Mouse (Mus musculus) neural tube, embryonic 14.5 days (tissue): ENCODE results near the gene Nfkbie. TPM values are rescaled to one million over a fixed set of nuclear protein-coding genes. Genes with fewer than 3 reads are reported as not detected.

ENCODE experiments used
- ATAC-seq: fragments of 200-750 bp; cut with Nextera tagmentation; 2 replicates; pipeline ENCODE4 v1.8.0; 2017; ENCODE audit warnings: low read depth, mild to moderate bottlenecking, moderate TSS enrichment, moderate library complexity
- H3K27ac ChIP-seq: fragments of 300-500 bp; sonication (generic); 2 replicates; pipeline ENCODE4 v1.5.1; 2014; ENCODE audit warnings: low read depth, mild to moderate bottlenecking, control low read depth, low read length, moderate library complexity, mixed read lengths
- H3K27me3 ChIP-seq: fragments of 300-500 bp; sonication (generic); 2 replicates; pipeline ENCODE4 v1.6.1; 2014; ENCODE audit warnings: low read length; ENCODE audit not compliant: control insufficient read depth, insufficient read depth
- H3K36me3 ChIP-seq: fragments of 300-500 bp; sonication (generic); 2 replicates; pipeline ENCODE4 v1.6.1; 2014; ENCODE audit warnings: low read length, mixed read lengths; ENCODE audit not compliant: control insufficient read depth, insufficient read depth
- H3K4me1 ChIP-seq: fragments of 300-500 bp; sonication (generic); 2 replicates; pipeline ENCODE4 v1.6.1; 2014; ENCODE audit warnings: low read length; ENCODE audit not compliant: control insufficient read depth, insufficient read depth
- H3K4me2 ChIP-seq: fragments of 300-500 bp; sonication (generic); 2 replicates; pipeline ENCODE4 v1.6.1; 2014; ENCODE audit warnings: mild to moderate bottlenecking, low read depth, low read length, control low read depth
- H3K4me3 ChIP-seq: fragments of 300-500 bp; sonication (generic); 2 replicates; pipeline ENCODE4 v1.5.1; 2014; ENCODE audit warnings: low read depth, low read length, control low read depth, mixed read lengths
- H3K9ac ChIP-seq: fragments of 300-500 bp; sonication (generic); replicated peaks from 2 replicates; pipeline ENCODE4 v1.6.1; 2014; ENCODE audit warnings: low read depth, mild to moderate bottlenecking, control low read depth, low read length, mixed read lengths
- H3K9me3 ChIP-seq: fragments of 300-500 bp; sonication (generic); 2 replicates; pipeline ENCODE4 v1.6.1; 2016; ENCODE audit warnings: low read length; ENCODE audit not compliant: control insufficient read depth
- WGBS: fragments of 180-500 bp; shearing (Covaris S2); extraction: QIAGEN DNeasy Blood & Tissue Kit; methylation state at CpG from one replicate; pipeline ENCODE4 v1.1.7; 2014; 5-methylcytosine and 5-hydroxymethylcytosine counted together
- polyA plus RNA-seq: library from polyadenylated mRNA; unstranded; fragments of >200 nt; fragmentation: Nextera tagmentation; extraction: Ambion mirVana; gene quantifications from 2 replicates; pipeline ENCODE4 v1.2.1, GENCODE M21; 2014

Gene Nfkbie
- polyA plus RNA-seq, 1 experiment from 2014 or later, result 4.2 TPM

DNA sequence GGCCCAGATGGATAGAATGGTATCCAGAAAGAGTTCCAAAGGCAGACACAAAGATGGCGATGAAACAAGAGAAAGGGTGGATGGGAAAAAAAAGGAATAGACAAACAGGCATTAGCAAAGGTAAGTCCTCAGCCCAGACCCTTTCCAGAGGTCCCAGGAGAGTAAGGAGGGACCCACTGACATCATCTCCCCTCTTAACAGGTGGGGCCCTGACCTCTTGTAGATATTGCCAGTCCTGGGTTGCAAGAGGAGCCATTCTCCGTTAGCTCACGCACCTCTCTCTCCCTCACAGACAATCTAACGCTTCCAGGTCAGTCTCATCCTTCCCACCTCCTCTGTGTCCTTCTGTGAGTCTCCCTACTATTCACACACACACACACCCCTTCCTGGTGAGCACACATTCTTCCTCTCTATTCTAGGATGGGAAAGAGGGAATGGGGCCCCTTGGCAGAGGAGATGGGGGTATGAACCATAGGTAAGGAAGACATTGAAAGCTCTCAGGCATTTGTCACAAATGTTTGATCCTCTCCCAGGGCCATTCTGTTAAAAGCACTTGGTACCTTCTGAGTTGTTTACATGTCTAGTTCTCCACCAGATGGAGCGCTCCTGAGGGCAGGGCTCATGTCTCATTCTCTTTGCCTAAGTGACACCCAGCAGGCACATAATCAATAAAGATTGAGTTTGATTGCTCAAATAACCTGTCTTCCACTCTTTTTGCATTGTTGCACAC, 7.9 kb upstream of the Nfkbie start:
- Histone ChIP-seq H3K9ac (no peak overlapping the region), H3K27me3 (peaks cover 19% of the 10 kb centered on the region)

DNA sequence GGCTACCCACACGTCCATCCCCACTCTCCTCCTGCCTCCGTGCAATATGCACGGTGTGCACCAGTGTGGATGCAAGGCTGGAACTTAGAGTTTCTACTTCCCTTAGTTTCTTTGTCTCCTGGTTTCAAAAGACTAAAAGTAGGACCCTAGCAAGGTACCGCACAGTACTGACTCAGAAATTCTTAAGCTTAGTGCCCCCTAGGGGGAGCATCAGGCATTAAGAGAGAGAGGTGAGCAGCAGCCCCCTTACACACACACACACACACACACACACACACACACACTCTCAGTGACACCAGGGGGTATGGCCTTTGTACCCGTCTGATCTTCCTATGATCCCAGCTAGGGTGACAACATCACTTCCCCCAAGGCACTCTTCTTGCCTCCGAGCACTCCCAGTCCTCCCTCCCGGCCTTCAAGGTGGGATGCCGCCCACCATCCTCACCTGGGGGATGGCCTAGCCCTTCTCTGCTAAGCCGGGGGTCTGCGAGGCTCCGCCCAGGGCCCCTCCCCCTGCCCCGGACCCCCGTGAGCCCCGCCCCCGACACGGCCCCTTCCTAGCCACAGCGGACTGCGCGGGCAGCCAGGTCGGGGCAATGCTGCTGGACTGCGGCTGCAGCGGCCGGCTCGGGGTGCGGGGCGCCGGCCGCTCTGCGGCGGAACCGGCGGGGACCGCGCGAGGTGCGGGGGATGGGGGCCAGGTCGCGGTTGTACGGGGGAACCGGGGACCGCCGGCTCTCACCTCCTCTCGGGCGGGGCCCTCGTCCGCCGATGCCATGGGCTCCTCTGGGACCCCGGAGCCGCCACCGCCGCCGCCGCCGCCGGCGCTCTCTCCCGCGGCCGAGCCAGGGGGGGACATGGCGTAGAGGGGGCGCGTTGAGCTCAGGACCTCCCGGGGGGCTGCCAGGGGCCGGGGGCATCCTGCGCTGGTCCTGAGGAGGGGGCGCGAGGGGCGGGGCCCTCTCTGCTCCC, 6.7 kb upstream of the Nfkbie start:
- H3K9me3 ChIP-seq, result no peaks in the 10 kb centered on the region
- peaks cover 19% of the 10 kb centered on the region for H3K36me3 ChIP-seq
- ATAC-seq, result peak; percentile 61
- peak overlapping the region; percentile 98 for H3K9ac ChIP-seq
- peaks cover 19% of the 10 kb centered on the region for H3K27me3 ChIP-seq
- H3K4me1 ChIP-seq, result peaks cover 21% of the 10 kb centered on the region
- peak overlapping the region; percentile 78 for H3K4me3 ChIP-seq
- H3K27ac ChIP-seq, result peak overlapping the region; percentile 91
- 5% methylated on average over 16 of the region's 68 CpGs for WGBS
- H3K4me2 ChIP-seq, result peak overlapping the region; percentile 67

More for the DNA sequence above, 7.9 kb upstream of the Nfkbie start:
- Histone ChIP-seq H3K4me1 (peaks cover 21% of the 10 kb centered on the region), H3K4me3 (peak overlapping the region; percentile 78), H3K9me3 (no peaks in the 10 kb centered on the region), H3K27ac (no peak overlapping the region), H3K36me3 (peaks cover 19% of the 10 kb centered on the region), H3K4me2 (peak overlapping the region; percentile 67)
- ATAC-seq, result no peak
- WGBS, result 84% methylated on average over 5 of the region's 5 CpGs

DNA sequence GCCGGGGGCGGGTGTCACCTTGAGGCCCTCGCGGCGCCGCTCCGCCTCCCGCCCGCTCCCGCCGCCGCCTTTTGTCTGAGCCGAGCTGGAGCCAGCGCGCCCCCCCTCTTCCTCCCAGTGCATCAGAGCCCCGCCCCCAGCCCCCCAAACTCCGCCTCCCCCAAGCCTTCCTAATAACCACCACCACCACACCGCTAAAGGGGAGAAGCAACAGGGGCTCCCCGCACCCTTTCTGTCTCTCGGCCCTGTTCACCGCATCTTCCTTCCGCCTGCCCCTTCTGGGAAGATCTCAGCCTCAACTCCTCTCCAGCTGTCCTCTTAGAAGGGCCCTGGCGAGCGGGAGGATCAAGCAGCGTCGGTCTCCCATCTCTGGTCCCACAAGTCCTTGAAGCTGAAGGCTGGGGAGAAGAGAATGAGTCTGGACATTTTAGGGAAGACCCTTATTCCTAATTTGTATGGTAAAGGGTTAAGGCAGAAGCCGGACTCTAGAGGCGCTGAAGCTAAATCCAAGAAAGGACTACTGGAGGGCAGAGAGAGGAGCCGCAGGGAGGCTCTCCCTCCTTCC, 5.8 kb upstream of the Nfkbie start, which contains the start of gene Tmem151b:
Gene Tmem151b (minus strand): TSS at position 61 of the 565 bp plus-strand sequence.
- Histone ChIP-seq H3K27me3 (peaks cover 19% of the 10 kb centered on the region), H3K9me3 (no peaks in the 10 kb centered on the region), H3K36me3 (peaks cover 16% of the 10 kb centered on the region), H3K9ac (peak within 1 kb of the TSS; percentile 98), H3K4me2 (peak within 1 kb of the TSS; percentile 67), H3K27ac (peak within 1 kb of the TSS; percentile 91), H3K4me3 (peak within 1 kb of the TSS; percentile 78), H3K4me1 (peaks cover 16% of the 10 kb centered on the region)
- WGBS, result 1% methylated on average over 14 of the region's 29 CpGs
- peak; percentile 47 for ATAC-seq

DNA sequence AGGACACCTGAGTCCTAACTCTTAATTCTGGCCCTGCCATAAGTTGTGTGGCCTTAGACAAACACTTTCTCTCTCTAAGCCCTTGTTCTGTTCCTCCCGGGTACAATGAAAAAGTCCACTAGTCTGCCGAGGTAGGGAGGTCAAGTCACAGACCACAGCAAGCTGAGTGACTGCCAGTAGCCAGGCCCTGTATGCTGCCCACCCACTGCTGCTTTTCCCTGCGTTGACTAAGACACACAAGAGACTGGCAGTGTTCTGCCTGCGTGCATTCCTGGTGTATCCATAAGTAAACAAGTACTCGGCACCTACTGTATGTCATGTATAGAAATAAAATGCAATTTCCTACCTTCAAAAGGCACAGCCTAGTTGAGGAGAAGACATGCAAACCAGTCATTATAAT, 5.2 kb upstream of the Nfkbie start:
- H3K4me2 ChIP-seq, result peak overlapping the region; percentile 67
- H3K4me3 ChIP-seq, result peak overlapping the region; percentile 78; the same call in 1 of the 2 replicates
- H3K9ac ChIP-seq, result no peak overlapping the region
- H3K27me3 ChIP-seq, result peaks cover 19% of the 10 kb centered on the region
- no peaks in the 10 kb centered on the region for H3K9me3 ChIP-seq
- H3K27ac ChIP-seq, result no peak overlapping the region
- peaks cover 14% of the 10 kb centered on the region; the same call in 1 of the 2 replicates for H3K4me1 ChIP-seq
- H3K36me3 ChIP-seq, result peaks cover 11% of the 10 kb centered on the region
- 28% methylated on average over 5 of the region's 5 CpGs for WGBS
- no peak for ATAC-seq

DNA sequence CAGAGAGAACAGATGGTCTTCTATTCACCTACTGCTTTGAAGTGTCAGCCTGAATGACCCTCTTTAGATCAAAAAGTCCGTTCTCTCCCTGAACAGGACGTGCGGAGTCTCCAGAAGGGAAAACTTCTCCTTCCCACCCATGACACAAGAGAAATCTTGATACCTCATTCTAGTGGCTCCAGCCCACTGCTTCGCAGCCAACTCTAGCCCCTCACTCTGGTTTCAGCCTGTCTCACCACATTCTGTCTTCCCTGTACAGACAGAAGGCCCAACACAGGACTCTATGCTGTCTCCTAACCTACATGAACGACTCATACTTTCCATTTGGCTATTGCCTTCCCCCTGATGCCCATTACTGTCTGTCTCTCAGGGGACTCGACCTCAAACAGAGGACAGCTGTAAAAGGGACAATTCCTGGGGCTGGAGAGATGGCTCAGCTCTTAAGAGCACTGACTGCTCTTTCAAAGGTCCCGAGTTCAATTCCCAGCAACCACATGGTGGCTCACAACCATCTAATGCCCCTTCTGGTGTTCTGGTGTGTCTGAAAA, 4.2 kb upstream of the Nfkbie start:
- peaks cover 5% of the 10 kb centered on the region; the same call in 1 of the 2 replicates for H3K36me3 ChIP-seq
- peaks cover 11% of the 10 kb centered on the region for H3K27me3 ChIP-seq
- ATAC-seq, result no peak
- H3K4me2 ChIP-seq, result no peak overlapping the region
- H3K4me3 ChIP-seq, result no peak overlapping the region
- H3K4me1 ChIP-seq, result peaks cover 15% of the 10 kb centered on the region; the same call in 1 of the 2 replicates
- H3K9me3 ChIP-seq, result no peaks in the 10 kb centered on the region
- no peak overlapping the region for H3K27ac ChIP-seq
- no peak overlapping the region for H3K9ac ChIP-seq
- WGBS, result 34% methylated on average over 7 of the region's 7 CpGs

DNA sequence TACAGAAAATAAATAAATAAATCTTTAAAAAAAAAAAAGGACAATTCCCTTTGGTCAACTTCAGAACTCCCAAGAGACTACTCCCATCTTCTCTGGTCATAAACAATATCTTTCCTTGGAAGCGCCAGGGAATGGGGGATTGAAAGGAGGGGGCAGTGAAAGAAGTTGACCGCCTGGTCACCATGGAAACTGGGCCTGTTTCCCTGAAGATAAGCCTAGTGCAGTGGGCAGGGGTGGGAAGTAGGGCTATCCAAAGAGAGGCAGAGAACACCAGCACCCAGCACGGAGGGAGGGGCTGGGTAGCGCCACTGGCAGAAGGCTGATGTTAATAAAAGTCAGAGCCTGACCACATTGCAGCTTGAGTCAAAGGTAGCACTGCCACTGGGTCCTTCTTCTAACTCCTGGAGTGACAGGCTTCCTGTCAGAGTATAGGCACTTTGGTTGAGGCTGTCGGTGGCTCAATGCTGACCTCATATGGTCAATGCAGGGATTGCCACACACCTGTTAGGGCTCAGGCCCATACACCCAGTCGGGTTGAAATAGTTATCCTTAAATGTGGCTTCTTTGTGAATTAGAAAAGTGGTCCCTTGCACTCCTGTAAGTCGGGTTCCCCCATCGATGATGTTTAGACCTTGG, 3.6 kb upstream of the Nfkbie start:
- no peak overlapping the region for H3K4me3 ChIP-seq
- H3K9ac ChIP-seq, result no peak overlapping the region
- peaks cover 5% of the 10 kb centered on the region for H3K27me3 ChIP-seq
- H3K9me3 ChIP-seq, result no peaks in the 10 kb centered on the region
- H3K36me3 ChIP-seq, result no peaks in the 10 kb centered on the region
- WGBS, result 5% methylated on average over 8 of the region's 8 CpGs
- H3K4me2 ChIP-seq, result no peak overlapping the region
- peaks cover 14% of the 10 kb centered on the region; the same call in 1 of the 2 replicates for H3K4me1 ChIP-seq
- peak; percentile 39; the same call in 1 of the 2 replicates for ATAC-seq
- H3K27ac ChIP-seq, result no peak overlapping the region

DNA sequence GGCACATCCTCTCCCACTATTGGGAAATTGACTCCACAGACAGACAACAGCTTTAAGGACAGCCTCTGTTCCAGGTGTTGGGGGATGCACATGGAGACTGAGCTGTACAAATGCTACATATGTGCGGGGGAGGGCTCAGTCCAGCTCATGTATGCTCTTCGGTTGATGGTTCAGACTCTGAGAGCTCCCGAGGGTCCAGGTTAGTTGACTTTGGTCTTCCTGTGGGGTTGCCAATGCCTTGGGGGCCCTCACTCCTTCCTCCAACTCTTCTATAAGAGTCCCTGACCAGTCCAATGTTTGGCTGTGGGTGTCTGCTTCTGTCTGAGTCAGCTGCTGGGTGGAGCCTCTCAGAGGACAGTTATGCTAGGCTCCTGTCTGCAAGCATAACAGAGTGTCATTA, 2.4 kb upstream of the Nfkbie start:
- no peak overlapping the region for H3K27ac ChIP-seq
- WGBS, result 86% methylated on average over 3 of the region's 3 CpGs
- no peak overlapping the region for H3K4me2 ChIP-seq
- ATAC-seq, result no peak
- H3K9me3 ChIP-seq, result no peaks in the 10 kb centered on the region
- H3K4me3 ChIP-seq, result no peak overlapping the region
- no peaks in the 10 kb centered on the region for H3K27me3 ChIP-seq
- peaks cover 9% of the 10 kb centered on the region; the same call in 1 of the 2 replicates for H3K4me1 ChIP-seq
- H3K36me3 ChIP-seq, result no peaks in the 10 kb centered on the region
- no peak overlapping the region for H3K9ac ChIP-seq

DNA sequence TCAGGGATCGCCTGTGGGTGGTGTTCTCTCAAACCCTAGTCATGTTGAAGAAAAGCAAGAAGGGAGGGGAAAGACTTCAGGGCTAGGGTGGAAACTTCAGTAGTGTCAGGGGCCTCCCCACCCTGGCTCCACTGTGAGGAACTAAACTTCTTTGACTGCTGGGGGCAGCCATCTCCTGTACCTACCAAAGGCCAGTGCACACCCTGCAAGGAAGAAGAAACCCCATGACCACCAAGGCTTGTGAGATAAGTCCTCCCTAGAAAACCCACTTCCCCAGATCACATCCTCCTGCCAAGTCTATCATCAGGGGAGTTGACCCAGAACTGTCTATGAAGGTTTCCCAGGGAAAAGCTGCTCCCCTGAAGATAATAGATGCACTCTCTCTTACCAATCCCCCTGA, 1.1 kb upstream of the Nfkbie start:
- H3K27me3 ChIP-seq, result no peaks in the 10 kb centered on the region
- WGBS, result 89% methylated on average over 1 of the region's 1 CpGs

More for the DNA sequence above, 1.1 kb upstream of the Nfkbie start:
- no peak overlapping the region for H3K27ac ChIP-seq
- no peaks in the 10 kb centered on the region for H3K9me3 ChIP-seq
- no peak overlapping the region for H3K4me3 ChIP-seq
- H3K36me3 ChIP-seq, result no peaks in the 10 kb centered on the region
- no peak overlapping the region for H3K4me2 ChIP-seq
- no peak for ATAC-seq
- no peak overlapping the region for H3K9ac ChIP-seq
- peaks cover 7% of the 10 kb centered on the region; the same call in 1 of the 2 replicates for H3K4me1 ChIP-seq
